Mouse (Mus musculus): Measurements from ENCODE around the gene Zfp706. TPM values are rescaled to one million over a fixed set of nuclear protein-coding genes. Genes with fewer than 3 reads are reported as not detected.

Zfp706 gene
- total RNA-seq, 1 experiment: 65.1 TPM

DNA sequence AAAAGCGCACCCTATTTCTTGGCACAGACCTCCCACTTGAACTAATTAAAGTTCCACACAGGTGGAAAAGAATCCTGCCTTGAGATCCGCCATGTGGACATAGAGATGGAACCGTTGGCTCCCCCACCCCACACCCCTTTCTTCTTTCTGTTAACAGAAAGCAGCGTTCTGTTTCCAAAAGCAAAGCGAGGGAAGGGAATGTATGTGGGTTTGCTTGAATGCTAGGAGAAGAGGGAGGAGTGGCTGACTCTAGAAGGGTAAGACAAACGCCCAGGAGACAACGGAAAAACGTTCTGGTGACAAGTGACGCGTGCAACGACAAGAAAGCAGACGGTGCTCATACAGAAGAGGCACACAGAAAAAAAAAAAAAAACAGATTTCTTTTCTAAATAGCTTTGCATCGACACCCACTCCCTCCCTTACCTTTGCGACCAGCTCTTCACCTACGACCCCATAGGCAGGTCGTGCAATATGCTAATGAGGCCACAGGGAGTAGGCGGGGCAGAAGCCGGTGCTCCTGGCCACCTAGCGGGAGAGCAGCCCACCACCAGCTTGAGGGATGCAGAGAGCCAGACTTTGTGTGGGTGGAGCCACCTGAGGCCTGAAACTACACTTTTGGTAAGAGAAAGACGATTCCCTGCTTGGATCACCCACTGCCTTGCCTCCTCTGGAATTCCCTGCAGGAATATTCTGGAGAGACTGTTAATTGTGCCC, 27.9 kb downstream of the Zfp706 start:
- in situ Hi-C loops (cut with MboI; ENCODE audit: low sequenced_read_pairs in 2 of 2, unreplicated experiment in 2 of 2): no loop called here
- peak overlapping the region; percentile 33; the same call in 1 of the 2 replicates for H3K9ac ChIP-seq (ENCODE audit: insufficient read depth, low read depth, low read length, poor library complexity, severe bottlenecking)
- no peaks in the 10 kb centered on the region for H3K9me3 ChIP-seq (ENCODE audit: control insufficient read depth, insufficient read depth, low read depth, low read length)
- peak overlapping the region; percentile 50 to 81 for H3K4me3 ChIP-seq (ENCODE audit: insufficient read depth in 1 of 2, low read depth in 1 of 2, low read length in 2 of 2, poor library complexity in 1 of 2, severe bottlenecking in 1 of 2)
- peak; percentile 81 for DNase-seq (ENCODE audit: low read depth, low spot score)
- H3K36me3 ChIP-seq (ENCODE audit: control insufficient read depth, insufficient read depth, low read length, poor library complexity, severe bottlenecking): no peaks in the 10 kb centered on the region
- H3K4me1 ChIP-seq (ENCODE audit: control insufficient read depth in 2 of 2, insufficient read depth in 2 of 2, low read length in 2 of 2, poor library complexity in 1 of 2): peaks cover 4 to 10% of the 10 kb centered on the region in 2 experiments; a peak in 3 of 4 replicates
- no peak for TF ChIP-seq MAFK (IDR thresholded peaks at IDR 0.05; ENCODE audit: insufficient read depth, low read depth, low read length)
- TF ChIP-seq ZC3H11A (IDR thresholded peaks at IDR 0.05; ENCODE audit: borderline replicate concordance, low read depth, low read length): no peak
- TF ChIP-seq ZNF384 (IDR thresholded peaks at IDR 0.05; ENCODE audit: low read depth, low read length): no peak
- no peak for TF ChIP-seq CHD2 (IDR thresholded peaks at IDR 0.05; ENCODE audit: low read depth, low read length)
- TF ChIP-seq HCFC1 (IDR thresholded peaks at IDR 0.05; ENCODE audit: borderline replicate concordance, insufficient read depth, low read length): no peak
- peak overlapping the region; percentile 9; the same call in 1 of the 2 replicates for H3K27ac ChIP-seq (ENCODE audit: insufficient read depth, low read depth, low read length, poor library complexity, severe bottlenecking)

GRCm38 (mm10) chr15:36979159-36979487, 28.4 kb downstream of the Zfp706 start:
- peak overlapping the region; percentile 33; the same call in 1 of the 2 replicates for H3K9ac ChIP-seq (ENCODE audit: insufficient read depth, low read depth, low read length, poor library complexity, severe bottlenecking)

DNA sequence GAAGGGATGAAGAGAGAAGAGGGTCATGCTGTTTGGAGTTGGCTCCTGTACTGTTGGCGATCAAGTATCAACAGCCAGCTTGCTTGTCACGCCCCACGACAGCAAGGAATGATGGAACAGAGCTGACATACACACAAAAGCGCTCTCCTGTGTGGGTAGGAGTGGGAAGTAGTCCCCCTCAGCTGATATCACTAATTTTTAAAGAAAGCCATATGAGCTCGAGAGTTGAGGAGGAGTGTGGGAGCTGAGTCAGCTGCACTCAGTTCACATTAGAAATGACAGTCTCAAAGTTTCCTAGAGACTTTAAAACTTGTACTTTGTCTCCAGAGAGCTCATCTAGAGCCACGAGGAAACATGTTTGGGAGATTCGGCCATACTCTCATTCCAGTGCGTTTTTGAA, 29.8 kb downstream of the Zfp706 start:
- Histone ChIP-seq H3K27ac (ENCODE audit: insufficient read depth, low read depth, low read length, poor library complexity, severe bottlenecking) (no peak overlapping the region; the same call in 1 of the 2 replicates), H3K4me3 (ENCODE audit: insufficient read depth in 1 of 2, low read depth in 1 of 2, low read length in 2 of 2, poor library complexity in 1 of 2, severe bottlenecking in 1 of 2) (no peak overlapping the region), H3K4me1 (ENCODE audit: control insufficient read depth in 2 of 2, insufficient read depth in 2 of 2, low read length in 2 of 2, poor library complexity in 1 of 2) (peaks cover 4 to 9% of the 10 kb centered on the region in 2 experiments), H3K9ac (ENCODE audit: insufficient read depth, low read depth, low read length, poor library complexity, severe bottlenecking) (no peak overlapping the region), H3K36me3 (ENCODE audit: control insufficient read depth, insufficient read depth, low read length, poor library complexity, severe bottlenecking) (no peaks in the 10 kb centered on the region), H3K9me3 (ENCODE audit: control insufficient read depth, insufficient read depth, low read depth, low read length) (no peaks in the 10 kb centered on the region)
- in situ Hi-C loops (cut with MboI; ENCODE audit: low sequenced_read_pairs in 2 of 2, unreplicated experiment in 2 of 2): no loop called here
- no peak for DNase-seq (ENCODE audit: low read depth, low spot score)
- no peak for TF ChIP-seq MAFK (IDR thresholded peaks at IDR 0.05; ENCODE audit: insufficient read depth, low read depth, low read length)
- no peak for TF ChIP-seq HCFC1 (IDR thresholded peaks at IDR 0.05; ENCODE audit: borderline replicate concordance, insufficient read depth, low read length)
- TF ChIP-seq ZNF384 (IDR thresholded peaks at IDR 0.05; ENCODE audit: low read depth, low read length): no peak
- TF ChIP-seq CHD2 (IDR thresholded peaks at IDR 0.05; ENCODE audit: low read depth, low read length): no peak
- no peak for TF ChIP-seq ZC3H11A (IDR thresholded peaks at IDR 0.05; ENCODE audit: borderline replicate concordance, low read depth, low read length)

More at GRCm38 (mm10) chr15:36979159-36979487, 28.4 kb downstream of the Zfp706 start:
- Histone ChIP-seq H3K9me3 (ENCODE audit: control insufficient read depth, insufficient read depth, low read depth, low read length) (no peaks in the 10 kb centered on the region), H3K36me3 (ENCODE audit: control insufficient read depth, insufficient read depth, low read length, poor library complexity, severe bottlenecking) (no peaks in the 10 kb centered on the region), H3K4me1 (ENCODE audit: control insufficient read depth in 2 of 2, insufficient read depth in 2 of 2, low read length in 2 of 2, poor library complexity in 1 of 2) (peaks cover 4 to 7% of the 10 kb centered on the region in 2 experiments; a peak in 3 of 4 replicates), H3K27ac (ENCODE audit: insufficient read depth, low read depth, low read length, poor library complexity, severe bottlenecking) (peak overlapping the region; percentile 9; the same call in 1 of the 2 replicates), H3K4me3 (ENCODE audit: insufficient read depth in 1 of 2, low read depth in 1 of 2, low read length in 2 of 2, poor library complexity in 1 of 2, severe bottlenecking in 1 of 2) (peak overlapping the region; percentile 50 to 81)
- TF ChIP-seq HCFC1 (IDR thresholded peaks at IDR 0.05; ENCODE audit: borderline replicate concordance, insufficient read depth, low read length) (no peak), ZC3H11A (IDR thresholded peaks at IDR 0.05; ENCODE audit: borderline replicate concordance, low read depth, low read length) (no peak), MAFK (IDR thresholded peaks at IDR 0.05; ENCODE audit: insufficient read depth, low read depth, low read length) (no peak), CHD2 (IDR thresholded peaks at IDR 0.05; ENCODE audit: low read depth, low read length) (no peak), ZNF384 (IDR thresholded peaks at IDR 0.05; ENCODE audit: low read depth, low read length) (no peak)
- DNase-seq (ENCODE audit: low read depth, low spot score): no peak
- in situ Hi-C loops (cut with MboI; ENCODE audit: low sequenced_read_pairs in 2 of 2, unreplicated experiment in 2 of 2): no loop called here

GRCm38 (mm10) chr15:36975690-36976089, 31.9 kb downstream of the Zfp706 start:
- Histone ChIP-seq H3K9me3 (ENCODE audit: control insufficient read depth, insufficient read depth, low read depth, low read length) (no peaks in the 10 kb centered on the region), H3K9ac (ENCODE audit: insufficient read depth, low read depth, low read length, poor library complexity, severe bottlenecking) (no peak overlapping the region), H3K4me1 (ENCODE audit: control insufficient read depth in 2 of 2, insufficient read depth in 2 of 2, low read length in 2 of 2, poor library complexity in 1 of 2) (peaks cover under 1 to 6% of the 10 kb centered on the region in 2 experiments), H3K36me3 (ENCODE audit: control insufficient read depth, insufficient read depth, low read length, poor library complexity, severe bottlenecking) (no peaks in the 10 kb centered on the region), H3K4me3 (ENCODE audit: insufficient read depth in 1 of 2, low read depth in 1 of 2, low read length in 2 of 2, poor library complexity in 1 of 2, severe bottlenecking in 1 of 2) (no peak overlapping the region), H3K27ac (ENCODE audit: insufficient read depth, low read depth, low read length, poor library complexity, severe bottlenecking) (no peak overlapping the region)
- TF ChIP-seq MAFK (IDR thresholded peaks at IDR 0.05; ENCODE audit: insufficient read depth, low read depth, low read length) (no peak), ZNF384 (IDR thresholded peaks at IDR 0.05; ENCODE audit: low read depth, low read length) (no peak), HCFC1 (IDR thresholded peaks at IDR 0.05; ENCODE audit: borderline replicate concordance, insufficient read depth, low read length) (no peak), ZC3H11A (IDR thresholded peaks at IDR 0.05; ENCODE audit: borderline replicate concordance, low read depth, low read length) (no peak), CHD2 (IDR thresholded peaks at IDR 0.05; ENCODE audit: low read depth, low read length) (no peak)
- in situ Hi-C loops (cut with MboI; ENCODE audit: low sequenced_read_pairs in 2 of 2, unreplicated experiment in 2 of 2): no loop called here
- no peak for DNase-seq (ENCODE audit: low read depth, low spot score)

Measured in ES-E14 (cell line).